Mouse (Mus musculus) kidney, adult 9 months (tissue): ENCODE data around the gene Prx.

Experiments used
- DNase-seq: peaks from one replicate; pipeline ENCODE4 v3.0.0; 2022

Prx gene

GRCm38 (mm10) chr7:27523805-27524204 lies 24.7 kb downstream of the Prx start:
- DNase-seq, result no peak

- DNase-seq, result peak; percentile 76
Observed at GRCm38 (mm10) chr7:27526039-27526827, 27.1 kb downstream of the Prx start.

GRCm38 (mm10) chr7:27529070-27529469 lies 29.9 kb downstream of the Prx start:
- no peak for DNase-seq

GRCm38 (mm10) chr7:27530937-27531336 lies 31.8 kb downstream of the Prx start:
- DNase-seq, result no peak

- no peak for DNase-seq
Observed at GRCm38 (mm10) chr7:27531707-27532106, 32.6 kb downstream of the Prx start.

- no peak for DNase-seq
Observed at GRCm38 (mm10) chr7:27532480-27533050, 33.4 kb downstream of the Prx start.

GRCm38 (mm10) chr7:27535386-27535785 lies 36.3 kb downstream of the Prx start:
- no peak for DNase-seq

- DNase-seq, result no peak
Observed at GRCm38 (mm10) chr7:27536618-27537017, 37.5 kb downstream of the Prx start.

GRCm38 (mm10) chr7:27537998-27538397 lies 38.9 kb downstream of the Prx start:
- DNase-seq, result no peak

GRCm38 (mm10) chr7:27538797-27539196 lies 39.7 kb downstream of the Prx start:
- DNase-seq, result no peak

GRCm38 (mm10) chr7:27540521-27540920 lies 41.4 kb downstream of the Prx start:
- no peak for DNase-seq

GRCm38 (mm10) chr7:27540935-27541334 lies 41.8 kb downstream of the Prx start:
- no peak for DNase-seq

- DNase-seq, result no peak
Observed at GRCm38 (mm10) chr7:27541431-27541830, 42.3 kb downstream of the Prx start.

GRCm38 (mm10) chr7:27541922-27542321 lies 42.8 kb downstream of the Prx start:
- no peak for DNase-seq

GRCm38 (mm10) chr7:27542392-27543033 lies 43.4 kb downstream of the Prx start:
- DNase-seq, result peak; percentile 77

- DNase-seq, result no peak
Observed at GRCm38 (mm10) chr7:27543065-27543464, 43.9 kb downstream of the Prx start.

- no peak for DNase-seq
Observed at GRCm38 (mm10) chr7:27543851-27544250, 44.7 kb downstream of the Prx start.

GRCm38 (mm10) chr7:27544675-27545370 lies 45.7 kb downstream of the Prx start:
- DNase-seq, result no peak

- peak; percentile 27 for DNase-seq
Observed at GRCm38 (mm10) chr7:27549597-27549996, 50.5 kb downstream of the Prx start.

GRCm38 (mm10) chr7:27552070-27552469 lies 52.9 kb downstream of the Prx start:
- no peak for DNase-seq

- DNase-seq, result peak; percentile 99
Observed at GRCm38 (mm10) chr7:27552931-27553513, 53.9 kb downstream of the Prx start, which contains the start of the genes Pld3 and 2310022A10Rik. TSS of gene Pld3 (minus strand) at chr7:27553218. TSS of gene 2310022A10Rik (plus strand) at chr7:27553233.

GRCm38 (mm10) chr7:27560291-27560887 lies 61.3 kb downstream of the Prx start:
- DNase-seq, result no peak
